Mouse (Mus musculus) cortical plate, adult 2 months (tissue): ENCODE measurements around the gene Pms1.

Experiments used
- CTCF ChIP-seq: fragments of 200-500 bp; IDR thresholded peaks from 2 replicates; pipeline ENCODE4 v1.5.1; 2011; ENCODE audit warnings: mild to moderate bottlenecking, control low read depth, low read length; ENCODE audit not compliant: insufficient read depth; ENCODE audit errors: extremely low read depth
- POLR2A ChIP-seq: fragments of 200-500 bp; IDR thresholded peaks from 2 replicates; pipeline ENCODE4 v1.6.1; 2011; ENCODE audit warnings: mild to moderate bottlenecking, low read length, control low read depth; ENCODE audit not compliant: insufficient read depth; ENCODE audit errors: extremely low read depth

GRCm38 (mm10) chr1:53225616-53226015, 71.2 kb downstream of the Pms1 start:
- no peak for TF ChIP-seq CTCF
- no peak for TF ChIP-seq POLR2A
